Mouse (Mus musculus) cerebellum, postnatal 14 days (tissue): ENCODE results near the gene A2ml1.
"Not testable (repeated sequence)": the region's sequence is repeated elsewhere in the genome, so short reads cannot be mapped to it uniquely, and the experiment has no call there.

Experiments used
- DNase-seq, 2 experiments: peaks; one replicate each; pipeline ENCODE4 v3.0.0; 2021; ENCODE audit warnings: mixed read lengths in 2 of 2

The A2ml1 gene

DNA sequence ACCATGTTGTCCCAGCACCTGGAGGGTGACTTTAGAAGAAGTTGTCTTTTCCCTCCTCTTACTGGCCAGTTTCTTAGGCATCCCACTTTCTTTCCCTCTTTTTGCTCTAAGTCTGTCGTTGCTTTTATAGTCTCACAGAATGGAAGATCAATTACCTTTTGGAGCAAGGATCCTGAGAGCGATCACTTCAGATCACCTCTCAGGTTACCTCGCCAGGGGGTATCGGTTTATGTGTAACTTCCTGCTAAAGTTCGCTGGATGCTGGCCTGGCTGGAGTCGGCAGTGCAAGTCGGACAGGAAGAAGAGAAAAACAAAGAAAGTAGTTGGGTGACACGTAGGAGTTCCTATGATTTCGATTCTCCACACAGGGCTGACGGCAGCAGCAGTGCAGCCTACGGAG, at the start of gene A2ml1:
A2ml1 (minus strand) TSS at position 101 of the 400 bp plus-strand sequence.
- no peak for DNase-seq

DNA sequence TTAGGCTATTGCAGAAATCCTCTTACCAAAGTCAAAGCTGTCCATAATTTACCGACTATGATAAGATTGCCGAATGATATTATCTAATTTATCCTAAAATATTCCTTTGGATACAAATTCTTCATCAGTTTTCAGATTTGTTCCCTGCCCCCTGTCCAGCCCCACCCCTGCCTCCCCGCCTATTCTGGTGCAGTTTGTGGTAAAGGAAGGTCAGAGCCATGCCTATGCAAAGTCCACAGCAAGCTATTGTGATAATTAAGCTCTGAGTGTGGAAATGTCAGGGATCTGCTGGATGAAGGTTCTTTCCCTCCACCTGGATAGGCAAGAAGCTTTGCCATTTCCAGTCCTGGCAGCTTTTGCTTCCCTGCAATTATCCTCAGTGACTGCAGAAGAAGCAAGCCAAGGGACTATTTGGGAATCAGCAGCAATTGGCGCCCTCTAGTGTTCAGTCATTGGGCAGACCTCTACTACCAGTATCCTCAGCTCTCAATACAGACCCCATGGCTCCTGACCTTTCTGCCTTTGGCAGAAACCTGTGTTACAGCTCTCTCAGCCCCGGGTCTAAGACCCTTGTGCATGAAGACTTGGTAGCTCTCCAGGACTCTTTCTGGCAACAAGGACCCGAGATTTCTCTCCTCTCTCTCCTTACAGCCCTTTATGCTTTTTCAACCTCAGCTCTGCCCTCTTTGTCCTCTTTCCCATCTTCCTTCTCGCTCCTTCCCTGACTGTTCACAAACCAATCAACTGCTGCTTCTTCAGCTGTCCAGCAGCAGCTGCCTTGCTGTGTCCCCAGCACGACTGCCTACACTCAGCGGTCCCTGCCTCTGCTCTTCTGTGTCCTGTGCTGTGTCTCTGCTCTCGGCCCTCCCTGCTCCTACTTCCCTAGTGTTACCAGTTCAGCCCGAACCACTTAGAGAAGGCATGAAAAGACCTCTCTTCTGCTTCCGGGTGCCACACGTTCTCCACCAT, 48.6 kb upstream of the A2ml1 start:
- DNase-seq, result peak; percentile 73 to 75

DNA sequence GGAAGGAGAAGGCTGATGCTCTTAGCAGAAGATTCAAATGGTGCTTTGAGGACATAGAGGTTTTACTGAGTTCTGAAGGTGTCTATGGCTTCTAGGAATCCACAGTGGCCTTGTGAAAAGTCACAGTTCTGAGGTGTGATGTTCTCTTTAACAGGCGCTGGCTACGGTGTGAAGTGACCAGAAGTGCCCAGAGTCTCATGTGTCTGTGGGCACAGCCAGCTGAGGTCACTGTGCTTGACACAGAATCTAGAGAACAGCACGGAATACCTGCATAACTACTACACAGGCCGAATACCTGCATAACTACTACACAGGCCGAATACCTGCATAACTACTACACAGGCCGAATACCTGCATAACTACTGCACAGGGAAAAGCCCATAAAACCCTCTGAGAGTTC, 43.8 kb upstream of the A2ml1 start:
- not testable (repeated sequence) for DNase-seq

DNA sequence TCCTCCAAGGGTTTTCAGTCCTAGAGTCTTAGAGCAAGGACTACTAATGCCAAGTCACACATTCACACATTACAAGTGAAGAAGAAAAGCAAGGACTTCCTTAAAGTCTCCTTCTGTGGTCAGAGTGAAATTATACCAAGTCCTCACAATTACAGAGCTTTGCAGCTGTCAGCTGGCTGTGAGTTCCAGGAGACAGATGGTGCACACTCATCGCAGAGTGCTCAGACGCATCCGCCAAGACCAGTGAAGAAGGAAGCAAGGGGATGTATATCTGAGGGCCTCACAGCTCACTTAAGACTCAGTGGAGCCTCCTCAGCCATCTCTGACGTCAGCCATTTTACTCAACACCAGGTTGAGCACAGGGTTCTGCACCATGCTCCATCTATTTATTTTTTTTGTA, 43.0 kb upstream of the A2ml1 start:
- no peak for DNase-seq

DNA sequence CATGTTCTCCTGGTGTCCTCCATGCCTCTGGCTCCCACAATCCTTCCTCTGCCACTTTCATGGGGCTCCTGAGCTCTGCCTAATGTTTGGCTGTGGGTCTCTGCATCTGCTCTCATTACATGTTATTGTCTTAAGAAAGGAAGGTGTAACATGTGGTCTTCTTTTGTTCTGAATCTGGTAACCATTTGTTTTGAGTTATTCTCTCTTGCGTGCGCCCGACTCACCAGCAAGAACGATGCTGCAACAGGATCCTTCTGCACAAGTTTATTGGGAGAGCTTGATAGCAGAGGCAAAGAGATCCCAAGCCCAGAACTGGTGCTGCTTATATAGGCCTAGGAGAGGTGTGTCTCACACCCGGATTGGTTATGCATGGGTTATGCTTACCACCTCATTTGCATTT, 42.0 kb upstream of the A2ml1 start, which contains the start of gene Klrb1a:
Klrb1a (minus strand) TSS at position 101 of the 400 bp plus-strand sequence.
- DNase-seq, result not testable (repeated sequence)

DNA sequence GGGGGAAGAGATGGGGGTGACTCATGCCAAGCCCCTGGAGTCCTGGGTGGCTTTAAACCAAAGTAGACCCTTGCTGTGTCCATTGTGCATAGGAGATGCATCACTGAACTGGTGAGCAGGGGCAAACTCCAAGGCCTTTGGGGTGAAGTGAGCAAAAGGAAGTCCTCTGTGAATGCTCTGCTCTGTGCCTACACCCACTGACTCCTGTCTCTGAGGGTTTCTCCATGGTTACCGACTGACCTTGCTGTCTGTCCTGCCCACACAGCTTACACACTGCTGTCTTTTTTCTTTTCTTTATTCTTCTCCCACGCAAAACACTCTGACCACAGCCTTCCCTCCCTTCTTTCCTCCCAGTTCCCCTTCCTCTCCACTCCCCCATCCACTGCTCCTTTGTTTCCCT, 41.3 kb upstream of the A2ml1 start:
- no peak for DNase-seq

DNA sequence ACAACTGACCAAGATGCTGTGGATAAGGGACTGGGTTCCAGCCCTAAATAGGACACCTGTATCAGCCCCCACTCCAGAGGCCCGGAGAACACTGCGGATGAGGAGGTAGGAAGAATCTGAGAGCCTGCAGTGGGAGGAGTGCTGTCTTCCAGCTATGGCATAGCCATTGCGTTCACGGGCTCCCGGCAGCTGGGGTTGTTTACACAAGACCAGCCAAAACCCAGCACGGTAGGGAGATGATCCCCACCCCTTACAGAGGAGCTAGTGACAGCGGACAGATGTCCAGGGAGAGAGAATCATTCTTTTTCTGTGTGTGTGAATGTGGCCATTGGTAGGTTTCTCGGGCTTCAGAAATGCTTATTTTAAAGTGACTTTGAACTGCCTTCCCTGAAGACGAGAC, 24.9 kb upstream of the A2ml1 start:
- no peak for DNase-seq

DNA sequence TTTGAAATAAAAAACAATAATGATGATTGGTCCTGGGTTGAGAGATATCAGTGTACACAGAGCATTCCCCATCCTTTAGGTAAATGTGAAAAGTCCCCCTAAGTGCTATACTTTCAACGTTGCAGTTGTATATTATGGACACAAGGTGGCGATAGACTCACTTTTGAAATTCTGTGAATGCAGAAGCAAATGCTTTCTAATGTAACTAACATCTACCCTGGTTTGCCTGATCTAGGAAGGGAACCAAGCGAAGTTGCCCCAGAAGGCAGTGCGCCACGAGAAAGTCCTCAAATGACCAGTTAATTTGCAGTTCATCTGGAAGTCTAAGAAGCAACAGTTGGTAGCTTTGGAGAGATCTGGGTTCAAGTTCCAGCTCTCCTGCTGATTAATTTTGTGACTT, 23.1 kb upstream of the A2ml1 start:
- DNase-seq, result peak in 1 of 2 experiments; percentile 24

DNA sequence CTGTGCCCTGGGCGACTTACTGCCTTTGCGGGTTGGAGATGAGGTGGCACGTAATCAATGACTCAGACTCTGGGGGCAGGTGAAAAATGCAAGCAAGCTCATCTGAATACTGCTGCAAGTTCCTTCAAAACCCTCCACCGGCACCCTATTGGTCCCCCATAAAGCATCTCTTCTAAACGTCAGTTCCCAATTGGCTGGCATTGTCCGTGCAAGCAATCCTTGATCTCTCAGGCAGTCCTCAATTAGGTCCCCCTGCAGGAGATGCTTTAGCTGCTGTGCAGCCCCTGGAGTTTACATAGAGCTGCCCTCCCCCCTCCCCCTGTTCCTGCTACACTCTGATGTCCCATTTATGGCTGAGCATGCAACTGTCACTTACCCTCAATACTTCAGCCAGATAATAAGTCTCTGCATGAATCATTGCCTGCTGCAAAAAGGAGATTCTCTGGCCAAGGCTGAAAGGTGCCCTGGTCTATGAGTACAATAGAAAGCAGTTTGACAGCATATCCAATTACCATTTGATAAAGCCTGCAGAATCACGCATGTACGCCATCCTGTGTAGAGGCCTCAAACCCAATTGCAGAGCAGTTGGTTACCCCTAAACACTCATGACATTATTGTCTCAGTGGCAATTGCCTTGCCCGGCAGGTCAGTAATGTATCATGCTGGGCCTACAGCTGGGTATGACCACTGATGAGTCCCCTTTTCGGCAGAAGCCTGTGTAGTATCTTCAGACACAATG, 21.2 kb upstream of the A2ml1 start:
- no peak for DNase-seq

DNA sequence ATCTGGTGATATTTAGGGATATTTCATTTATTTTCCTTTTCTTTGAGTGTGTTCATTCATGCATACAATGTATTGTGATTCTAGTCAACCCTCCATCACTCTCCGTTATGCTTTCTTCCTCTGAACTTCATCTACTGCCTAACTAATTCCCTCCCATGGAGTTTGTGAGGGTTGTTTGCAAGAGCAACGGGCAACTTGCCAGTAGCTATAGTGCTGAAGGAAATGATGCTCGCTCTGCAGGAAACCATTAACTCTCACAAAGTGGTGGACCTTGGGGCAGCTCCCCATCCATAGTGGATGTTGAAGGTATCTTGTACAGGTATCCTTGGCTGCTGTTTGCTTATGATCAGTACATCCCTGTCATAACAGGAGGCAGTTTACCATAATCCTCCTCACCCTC, 20.6 kb upstream of the A2ml1 start:
- no peak for DNase-seq

DNA sequence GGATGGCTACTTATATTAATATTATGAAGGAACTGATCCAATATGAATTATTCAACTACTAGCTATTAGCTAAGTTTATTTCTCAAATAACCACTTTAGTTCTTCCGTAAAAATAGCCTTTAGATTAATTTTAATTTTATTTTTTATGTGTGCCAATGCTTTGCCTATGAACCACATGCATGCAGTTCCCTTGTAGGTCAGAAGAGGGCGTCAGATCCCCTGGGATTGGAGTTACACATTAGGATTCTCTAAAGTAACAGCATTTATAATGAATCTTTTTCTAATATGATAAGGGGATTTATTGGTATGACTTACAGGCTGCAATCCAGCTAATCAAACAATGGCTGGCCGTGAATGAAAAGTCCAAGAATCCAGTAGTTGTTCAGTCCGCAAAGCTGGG, 18.1 kb upstream of the A2ml1 start:
- peak in 1 of 2 experiments; percentile 24 for DNase-seq

DNA sequence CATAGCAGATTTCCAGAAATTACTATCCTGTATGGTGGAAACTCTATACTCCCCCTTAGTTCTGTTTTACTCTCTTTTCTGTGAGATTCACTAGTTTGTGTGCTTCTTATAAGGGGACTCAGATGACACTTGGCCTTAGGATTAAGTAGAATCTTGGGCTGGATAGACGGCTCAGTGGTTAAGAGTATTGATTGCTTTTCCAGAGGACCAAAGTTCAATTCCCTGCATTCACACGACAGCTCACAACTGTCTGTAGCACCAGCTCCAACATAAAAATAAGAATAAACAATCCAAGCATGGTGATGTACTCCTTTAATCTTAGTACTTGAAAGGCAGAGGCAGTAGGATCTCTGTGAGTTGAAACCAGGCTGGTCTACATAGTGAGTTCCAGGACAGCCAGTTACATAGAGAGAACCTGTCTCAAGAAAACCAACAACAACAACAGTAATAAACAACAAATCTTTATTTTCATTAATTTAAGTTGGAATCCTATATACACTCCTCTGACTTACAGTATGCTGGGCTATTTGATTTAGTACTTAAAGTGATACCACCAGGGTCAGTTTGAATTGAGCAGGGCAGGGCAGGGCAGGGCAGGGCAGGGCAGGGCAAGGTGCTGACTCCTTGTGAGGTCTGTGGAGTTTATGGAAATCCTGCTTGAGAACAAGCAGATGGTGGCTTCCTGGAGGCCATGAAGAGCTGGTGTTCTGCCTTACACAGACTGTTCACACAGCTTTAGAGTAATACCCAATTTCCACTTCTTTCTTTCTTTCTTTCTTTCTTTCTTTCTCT, 17.0 kb upstream of the A2ml1 start:
- no peak for DNase-seq

DNA sequence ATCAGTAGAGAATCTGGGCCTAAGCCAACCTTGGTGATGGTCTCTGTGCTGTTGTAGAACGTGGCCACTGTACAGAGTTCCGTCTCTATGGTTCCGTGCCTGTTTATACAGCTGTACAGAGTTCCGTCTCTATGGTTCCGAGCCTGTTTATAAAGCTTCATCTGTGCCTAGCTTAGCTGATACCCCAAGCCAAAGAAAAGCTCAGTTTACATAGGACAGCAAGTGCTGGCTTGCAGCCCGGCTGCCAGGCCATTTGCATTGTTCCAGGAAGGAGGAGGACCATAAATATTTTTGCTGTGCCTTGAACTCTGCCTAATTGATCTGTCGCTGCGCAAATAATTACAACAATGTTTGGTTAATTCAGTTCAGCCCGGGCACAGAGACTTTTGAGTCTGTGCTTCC, 15.7 kb upstream of the A2ml1 start:
- DNase-seq, result peak; percentile 58

DNA sequence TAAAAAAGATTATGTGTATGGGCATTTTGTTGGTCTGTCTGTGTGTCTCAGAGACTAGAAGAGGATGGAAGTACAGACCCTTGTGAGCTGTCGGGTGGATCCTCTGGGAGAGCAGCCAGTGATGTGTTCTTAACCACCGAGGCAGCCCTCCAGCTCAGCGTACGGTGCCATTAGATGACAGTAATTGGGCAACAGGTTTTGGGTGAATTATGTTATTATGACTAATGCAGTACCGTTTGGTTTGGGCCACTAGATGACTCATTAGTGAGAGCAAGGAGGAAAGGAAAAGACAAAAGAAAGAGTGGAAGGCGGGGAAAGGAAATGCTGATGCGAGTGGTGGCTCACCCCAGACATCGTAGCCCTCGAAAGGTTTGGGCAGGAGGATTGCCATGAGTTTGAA, 13.2 kb upstream of the A2ml1 start:
- DNase-seq, result no peak

DNA sequence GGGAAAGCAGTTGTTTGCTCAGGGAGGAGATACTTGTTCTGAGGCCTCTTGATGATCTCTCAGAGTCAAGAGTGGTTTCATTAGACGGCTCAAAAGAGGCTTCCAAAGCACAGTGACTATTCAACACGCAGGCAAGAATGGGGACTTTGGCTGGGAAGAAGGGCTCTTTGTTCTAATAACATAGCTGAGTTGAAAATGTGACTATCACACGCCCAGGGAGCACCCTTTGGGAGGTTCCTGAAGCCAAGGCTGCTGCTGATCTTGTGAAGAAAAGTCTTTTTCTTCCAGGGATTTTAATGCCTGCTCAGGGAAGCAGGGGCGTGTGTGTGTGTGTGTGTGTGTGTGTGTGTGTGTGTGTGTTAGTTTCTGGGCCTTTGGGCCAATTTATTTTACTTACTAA, 8.0 kb upstream of the A2ml1 start:
- no peak for DNase-seq

DNA sequence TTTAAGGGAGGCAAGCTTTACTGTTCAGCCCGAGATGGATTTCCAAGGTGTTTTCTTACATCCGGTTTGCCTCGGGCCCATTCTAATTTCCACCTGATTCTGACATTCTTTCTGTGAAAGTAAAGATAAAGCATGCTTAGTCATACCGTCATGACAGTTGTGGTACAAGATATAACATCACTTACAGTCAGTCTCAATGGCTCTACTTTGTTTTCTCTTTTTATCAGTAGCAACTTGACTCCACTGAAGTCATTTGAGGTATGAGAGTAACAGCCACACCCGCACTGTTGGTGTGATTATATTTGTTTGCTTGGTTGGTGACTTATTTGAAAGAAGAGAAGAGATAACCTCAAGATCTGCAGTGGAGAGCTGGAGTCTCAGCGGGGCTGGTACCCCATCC, 6.2 kb upstream of the A2ml1 start:
- no peak for DNase-seq

DNA sequence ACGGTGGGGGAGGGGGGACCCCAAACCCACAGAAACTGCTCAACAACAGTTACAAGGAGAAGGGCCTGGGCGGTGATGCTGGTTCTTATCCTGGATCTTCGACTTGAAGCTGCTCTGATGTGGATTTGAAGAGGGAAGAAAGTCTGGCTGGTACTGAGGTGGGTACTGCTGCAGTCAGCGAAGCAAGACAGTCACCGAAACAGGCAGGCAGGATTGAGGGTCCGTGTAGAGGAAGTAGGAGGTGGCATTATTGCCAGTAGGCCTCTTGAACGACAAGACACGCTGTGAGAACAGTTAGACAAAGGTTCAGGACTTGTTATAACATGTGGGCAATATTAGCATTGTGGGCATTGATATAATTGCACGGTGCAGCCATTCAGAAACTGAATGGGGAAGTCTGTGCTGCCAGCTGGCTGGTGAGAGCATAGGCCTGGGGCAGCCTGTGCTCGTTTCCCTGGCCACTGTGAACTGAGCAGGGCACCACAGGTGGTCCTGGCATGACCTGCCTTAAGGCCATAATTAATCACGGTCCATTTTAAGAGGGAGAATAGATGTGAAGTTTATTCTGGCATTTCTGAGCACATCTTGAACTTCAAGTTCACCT, 4.3 kb upstream of the A2ml1 start:
- DNase-seq, result peak in 1 of 2 experiments; percentile 40

DNA sequence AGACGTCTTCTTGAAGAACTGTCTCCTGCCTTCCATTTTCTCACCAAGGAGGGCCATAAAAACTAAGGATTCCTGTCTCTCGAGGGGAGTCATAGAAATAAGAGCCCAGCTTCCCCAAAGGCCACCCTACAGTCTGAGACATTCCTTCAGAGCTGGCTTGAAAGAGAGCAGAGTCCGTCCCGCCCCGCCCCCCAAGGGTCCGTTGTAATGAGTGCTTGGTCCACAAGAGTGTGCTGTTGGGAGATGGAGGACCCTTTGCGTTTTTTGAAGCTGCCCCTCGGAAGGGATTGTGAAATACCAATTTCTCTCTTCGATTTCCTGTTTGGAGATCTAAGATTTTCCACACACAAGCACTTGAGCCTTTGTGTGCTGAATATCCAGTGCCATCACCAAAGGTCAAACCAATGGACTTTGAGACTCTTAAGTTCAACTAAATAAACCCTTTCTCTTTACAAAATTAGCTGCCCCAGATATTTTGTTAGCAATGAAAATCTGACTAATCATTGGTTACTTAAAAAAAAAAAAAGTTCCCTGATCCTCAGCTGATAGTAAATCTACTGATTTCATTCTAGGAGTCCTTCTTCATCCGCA, 2.8 kb upstream of the A2ml1 start:
- DNase-seq, result peak; percentile 47 to 70

DNA sequence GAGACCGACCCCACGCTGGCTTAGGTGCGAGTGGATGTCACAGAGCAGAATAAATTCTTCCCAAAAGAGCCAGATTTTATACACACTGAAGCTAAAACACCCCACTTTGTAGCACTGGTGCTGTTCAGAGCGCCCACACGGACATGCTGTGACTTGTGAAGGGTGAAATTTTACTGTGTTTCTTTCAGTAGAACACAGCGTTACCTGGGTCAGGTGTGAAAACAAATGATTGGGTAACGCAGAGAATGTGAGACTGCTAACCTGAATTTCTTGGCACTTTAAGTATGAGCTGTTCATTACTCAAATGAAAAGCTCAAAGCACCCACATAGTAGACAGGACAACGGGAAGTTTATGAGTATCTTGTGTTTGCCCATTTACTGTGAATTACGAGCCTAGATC, 4.1 kb downstream of the A2ml1 start:
- DNase-seq, result no peak

DNA sequence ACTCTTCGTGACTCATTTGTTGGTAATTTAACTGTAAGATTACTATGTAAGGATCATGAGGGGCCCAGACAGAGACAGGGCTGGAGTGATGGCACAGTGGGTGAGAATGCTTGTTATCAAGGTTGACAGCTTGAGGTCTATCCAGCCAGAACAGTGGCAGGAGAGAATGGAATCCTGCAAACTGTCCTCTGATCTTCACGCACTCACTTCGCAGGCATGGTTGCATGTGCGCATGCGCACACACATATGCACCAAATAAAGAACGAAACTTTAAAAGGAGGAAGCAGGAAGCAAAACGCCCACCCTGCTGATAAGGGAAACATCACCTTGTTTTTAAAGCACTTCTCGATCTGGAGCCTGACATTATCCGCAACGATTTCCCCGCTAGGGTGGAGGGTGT, 14.8 kb downstream of the A2ml1 start:
- DNase-seq, result no peak

DNA sequence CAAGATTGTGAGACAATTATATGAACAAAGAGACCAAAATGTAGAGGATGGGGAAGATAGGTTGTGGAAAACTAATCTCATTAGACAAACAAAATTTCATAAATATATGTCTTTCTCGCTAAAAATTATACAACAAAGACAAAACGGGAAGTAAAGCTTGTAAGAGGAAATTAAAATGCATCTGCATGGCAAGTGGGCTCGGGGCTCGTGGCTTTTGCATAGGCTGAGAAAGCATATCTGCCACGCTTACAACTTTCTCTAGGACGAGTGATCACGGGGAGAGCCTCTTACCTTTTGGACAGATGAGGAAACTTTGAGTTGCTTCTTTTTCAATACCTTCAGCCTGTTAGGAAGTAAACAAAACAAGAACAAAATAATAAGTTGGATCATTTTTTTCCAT, 27.4 kb downstream of the A2ml1 start:
- no peak for DNase-seq
